Mouse (Mus musculus): Measurements from ENCODE around the gene Usp6nl. TPM values are rescaled to one million over a fixed set of nuclear protein-coding genes. Genes with fewer than 3 reads are reported as not detected.

Gene Usp6nl
- polyA plus RNA-seq (2012; rRNA removed) = 9.6 and 11.0 TPM in 2 replicates

DNA sequence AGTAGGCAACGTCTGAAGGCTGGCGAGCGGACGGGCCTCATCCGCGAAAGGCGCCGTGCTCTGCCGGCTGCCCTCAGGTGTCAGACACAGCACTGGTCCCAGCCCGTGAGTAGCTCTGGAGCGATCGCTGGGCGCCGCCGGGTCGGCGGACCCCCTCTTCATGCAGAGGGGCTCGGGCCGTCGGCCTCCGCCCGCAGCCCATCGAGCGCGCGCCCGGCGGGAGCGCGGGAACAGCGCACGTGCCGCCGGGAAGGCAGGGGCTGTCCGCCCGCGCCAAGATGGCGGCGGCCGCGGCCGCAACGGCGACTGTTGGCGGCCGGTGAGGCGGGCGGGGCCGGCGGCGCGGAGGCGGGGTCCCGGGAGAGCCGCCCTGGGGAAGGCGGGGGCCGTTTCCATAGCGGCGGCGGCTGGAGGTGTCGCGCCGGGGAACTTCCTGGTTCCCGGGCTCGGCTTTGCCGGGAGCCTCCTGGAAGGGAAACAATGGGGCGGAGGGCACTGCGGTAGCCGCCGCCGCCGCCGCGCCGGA, at the start of gene Usp6nl:
TSS of gene Usp6nl (plus strand) at position 292 of the 526 bp plus-strand sequence.
- DNase-seq (ENCODE audit: low read depth) = no peak

DNA sequence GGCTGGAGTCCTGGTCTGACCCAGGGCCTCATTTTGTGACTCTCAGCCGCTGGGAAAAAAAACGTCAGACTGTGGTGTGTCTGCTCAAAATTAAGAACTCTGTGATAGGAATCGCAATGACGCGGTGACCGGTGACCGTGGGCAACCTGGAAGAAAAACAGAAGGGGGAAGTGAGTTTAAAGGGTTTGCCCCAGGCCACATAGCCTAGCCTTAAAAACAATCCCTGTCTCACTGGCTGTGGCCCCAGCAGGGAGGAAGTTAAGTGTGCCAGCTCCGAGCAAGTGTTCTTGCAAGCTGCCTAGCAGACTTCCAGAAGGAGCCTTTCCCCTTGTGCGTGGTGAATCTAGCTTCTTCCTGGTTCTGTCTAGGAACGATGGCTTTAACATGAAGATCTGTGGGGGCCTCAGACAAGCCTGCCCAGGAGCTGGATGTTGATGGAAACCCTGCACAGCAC, 49.0 kb upstream of the Usp6nl start:
- no peak for DNase-seq (ENCODE audit: low read depth)

DNA sequence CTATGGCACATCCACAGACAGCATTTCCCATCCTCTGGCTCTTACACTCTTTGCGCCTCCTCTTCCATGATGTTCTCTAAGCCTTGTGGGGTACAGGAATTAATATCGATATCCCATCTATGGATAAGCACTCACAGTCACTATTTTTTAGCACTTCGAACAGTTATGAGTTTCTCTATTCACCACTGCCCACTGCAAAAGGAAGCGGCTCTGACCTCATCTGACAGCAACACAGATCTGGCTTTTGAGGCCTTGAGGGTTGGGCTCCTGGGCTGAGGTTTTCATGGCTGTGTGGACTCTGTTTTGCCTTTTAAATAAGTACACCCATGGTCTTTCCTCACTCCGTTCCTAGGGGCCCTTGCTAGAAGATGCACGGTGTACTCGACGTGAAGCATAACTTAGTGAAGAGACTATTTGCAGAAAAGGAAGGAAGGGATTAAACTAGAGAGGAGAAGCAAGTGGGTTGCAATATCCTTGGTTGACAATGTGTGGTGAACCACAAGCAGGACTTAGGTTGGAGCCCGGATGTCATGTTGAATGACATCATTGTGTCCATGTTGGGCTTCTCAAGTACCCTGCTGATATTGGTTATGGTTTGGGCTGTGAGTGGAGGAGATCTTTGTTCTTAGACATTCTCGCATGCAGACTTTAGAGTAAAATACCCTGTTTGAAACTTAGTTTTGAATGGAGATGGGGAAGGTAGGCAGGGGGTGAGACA, 43.5 kb upstream of the Usp6nl start:
- no peak for DNase-seq (ENCODE audit: low read depth)

DNA sequence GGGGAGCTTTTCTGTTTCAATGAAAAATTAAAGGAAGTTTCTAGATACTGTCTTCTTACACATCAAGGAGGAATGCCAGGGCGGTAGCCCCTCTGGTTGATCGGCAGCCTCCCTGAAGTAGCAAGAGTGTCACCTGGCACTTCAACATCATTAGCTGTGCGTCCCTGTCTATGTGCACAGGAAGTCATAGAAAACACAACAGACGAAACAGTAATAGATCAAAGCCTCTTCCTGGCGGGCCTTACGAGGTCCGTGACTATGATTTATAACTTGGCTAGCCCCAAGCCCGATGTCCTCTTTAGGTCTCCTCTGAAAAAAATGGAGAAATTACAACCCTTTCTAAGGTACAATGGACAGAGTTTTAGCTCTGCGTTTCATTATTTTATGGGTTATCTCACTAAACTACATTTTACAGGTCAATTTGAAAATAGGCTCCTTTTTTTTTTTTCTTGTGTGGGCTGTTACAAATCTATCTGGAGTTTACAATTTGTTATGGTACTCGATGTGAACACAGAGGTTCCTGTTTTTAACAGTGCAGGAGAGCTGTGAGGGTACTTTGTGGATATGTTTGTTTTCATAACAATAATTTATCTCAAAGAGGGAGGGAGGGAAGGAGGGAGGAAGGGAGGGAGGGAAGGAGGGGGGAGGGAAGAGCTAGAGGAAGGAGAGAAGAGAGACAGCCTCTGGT, 42.7 kb upstream of the Usp6nl start:
- no peak for DNase-seq (ENCODE audit: low read depth)

DNA sequence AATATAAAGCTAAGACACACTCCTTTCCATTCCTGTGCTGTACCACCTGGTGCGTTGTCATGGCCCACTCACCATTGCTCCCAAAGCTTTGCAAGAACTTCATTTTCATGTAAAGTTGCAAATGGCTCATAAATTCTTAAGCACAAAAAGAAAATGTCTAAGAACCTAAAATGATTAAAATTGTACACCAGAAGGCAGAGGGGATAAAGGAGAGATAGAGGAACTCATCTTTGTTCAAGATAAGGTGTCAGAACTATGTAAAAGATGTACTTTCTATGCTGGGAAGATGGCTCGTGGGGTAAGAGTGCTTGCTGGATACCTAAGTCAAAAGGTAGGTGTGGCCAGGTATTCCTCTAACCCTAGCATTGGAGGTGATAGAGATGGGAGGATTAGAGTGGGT, 38.9 kb upstream of the Usp6nl start:
- no peak for DNase-seq (ENCODE audit: low read depth)

DNA sequence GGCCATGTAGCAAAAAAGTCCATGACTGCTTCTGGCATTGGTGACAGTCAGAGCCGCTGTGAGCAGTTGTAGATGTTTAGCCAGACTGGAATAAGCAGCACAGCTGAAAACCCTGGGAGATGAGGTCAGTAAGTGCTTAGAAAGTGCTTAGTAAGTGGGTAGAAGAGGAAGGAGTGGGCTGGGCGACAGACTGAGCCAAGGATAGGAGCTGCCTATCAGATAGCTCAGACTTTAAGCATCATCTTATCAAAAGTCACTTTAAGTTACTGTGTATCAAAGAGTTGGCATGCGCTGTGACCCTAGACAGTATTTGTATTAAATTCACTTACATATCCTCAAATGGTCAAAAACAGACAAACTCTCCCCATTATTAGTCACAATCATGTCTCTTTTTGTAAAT, 37.7 kb upstream of the Usp6nl start:
- no peak for DNase-seq (ENCODE audit: low read depth)

DNA sequence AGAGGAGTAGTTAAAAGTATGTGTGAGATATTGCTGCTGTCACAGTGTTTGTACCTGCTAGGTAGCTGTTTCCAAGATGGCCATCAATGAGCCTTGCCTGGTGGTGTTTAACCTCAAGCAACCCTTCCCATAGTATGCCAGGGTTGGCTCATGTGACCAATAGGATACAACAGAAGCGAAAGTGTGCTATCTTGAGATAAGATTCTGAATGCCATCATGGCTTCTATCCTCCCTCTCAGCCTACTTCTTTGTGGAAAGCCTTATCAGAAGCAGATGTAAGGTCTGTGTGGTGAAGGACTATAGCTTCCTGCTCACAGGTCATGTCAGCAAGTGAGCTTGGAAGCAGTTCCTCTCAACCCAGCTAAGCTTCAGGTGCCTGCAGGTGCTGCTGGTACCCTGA, 36.7 kb upstream of the Usp6nl start:
- DNase-seq (ENCODE audit: low read depth) = no peak

DNA sequence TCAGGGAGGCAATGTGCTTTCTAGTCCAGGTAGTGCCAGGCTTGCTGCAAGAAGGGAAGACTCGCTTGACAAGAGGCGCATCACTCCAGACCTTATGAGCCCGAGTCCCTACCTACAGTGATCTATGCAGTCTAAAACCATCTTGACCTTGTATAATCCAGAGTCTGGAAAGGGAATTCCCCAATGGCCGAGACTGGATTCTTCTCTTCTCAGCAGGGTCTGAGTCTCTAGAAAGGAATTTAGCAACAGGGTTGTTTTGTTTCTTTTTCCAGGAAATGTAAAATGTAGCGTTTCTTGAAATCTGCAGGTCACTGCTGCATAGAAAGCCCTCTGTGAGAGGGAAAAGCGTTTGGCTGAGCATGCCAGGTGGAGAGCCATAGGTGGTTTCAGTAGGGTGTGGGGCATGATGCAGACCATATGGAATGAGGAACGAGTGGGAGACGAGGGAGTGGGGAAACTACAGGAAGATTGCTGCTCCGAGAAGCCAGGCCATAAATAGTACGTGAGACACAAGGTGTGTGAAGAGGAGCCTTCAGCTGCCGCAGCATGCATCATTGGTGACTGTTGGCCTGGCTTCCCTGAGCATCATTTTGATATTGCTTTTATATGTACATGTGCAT, 28.5 kb upstream of the Usp6nl start:
- no peak for DNase-seq (ENCODE audit: low read depth)

DNA sequence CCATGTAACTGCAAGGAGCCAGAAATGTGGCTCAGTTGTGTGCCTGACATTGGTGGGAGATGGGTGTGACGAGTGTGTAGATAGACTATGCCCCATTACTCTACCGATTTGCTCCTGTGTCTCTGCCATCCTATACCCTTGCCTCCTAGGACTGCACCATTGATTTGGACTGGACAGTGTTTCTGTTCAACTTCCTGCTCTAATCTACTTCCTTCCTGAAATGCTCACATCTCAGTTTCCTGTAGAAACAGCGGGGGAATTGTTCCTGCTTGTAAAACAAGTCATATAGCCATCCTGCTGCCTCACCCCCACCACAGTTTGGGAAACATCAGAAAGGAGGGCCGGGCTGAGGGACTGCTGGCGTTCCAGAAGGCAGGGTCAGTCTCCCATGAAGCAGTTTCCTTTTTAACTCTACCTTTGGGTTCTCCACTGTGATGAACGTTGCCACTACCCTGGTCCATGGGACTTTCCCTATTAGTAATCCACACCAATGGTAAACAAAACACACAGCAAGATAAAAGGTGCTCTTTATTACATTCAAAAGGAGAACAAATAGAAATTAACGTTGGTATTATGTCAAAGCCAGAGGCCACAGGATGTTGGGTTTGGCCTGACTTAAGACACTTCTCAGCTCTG, 27.4 kb upstream of the Usp6nl start:
- DNase-seq (ENCODE audit: low read depth) = no peak

DNA sequence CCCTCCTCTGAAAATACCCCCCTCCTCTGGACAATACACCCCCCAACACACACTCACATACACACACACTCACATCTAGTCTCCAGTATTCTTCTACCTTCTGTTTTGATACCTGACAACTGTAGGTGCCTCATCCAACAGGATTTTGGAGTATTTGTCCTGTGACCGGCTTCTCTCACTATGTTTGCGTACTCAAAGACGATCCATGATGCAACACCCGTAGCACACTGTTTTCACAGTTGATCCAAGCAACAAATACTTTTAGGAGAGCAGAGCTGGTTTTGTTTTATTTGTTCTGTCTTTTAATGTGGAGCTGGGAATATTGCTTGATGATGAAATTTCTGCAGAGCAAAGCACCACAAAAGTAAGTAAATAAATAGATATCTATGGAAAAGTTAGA, 17.7 kb upstream of the Usp6nl start:
- DNase-seq (ENCODE audit: low read depth) = no peak

DNA sequence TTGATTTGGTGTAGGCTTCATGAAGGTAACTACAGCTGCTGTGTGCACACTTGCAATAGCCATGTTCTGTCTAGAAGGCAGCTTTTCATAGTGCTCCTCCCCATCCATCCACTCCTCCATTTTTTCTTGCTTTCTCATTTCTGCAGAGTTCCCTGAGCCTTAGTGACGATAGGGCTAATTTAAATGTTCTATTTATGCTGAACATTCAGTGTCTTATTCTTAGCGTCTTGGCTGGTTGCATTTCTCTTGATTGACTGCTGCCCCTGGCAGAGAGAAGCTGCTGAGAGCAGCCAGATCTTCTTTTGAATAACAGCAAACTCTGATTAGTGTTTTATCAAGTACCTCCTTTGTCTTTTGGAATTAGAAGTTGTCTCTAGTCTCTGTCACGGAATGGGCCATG, 15.6 kb upstream of the Usp6nl start:
- no peak for DNase-seq (ENCODE audit: low read depth)

DNA sequence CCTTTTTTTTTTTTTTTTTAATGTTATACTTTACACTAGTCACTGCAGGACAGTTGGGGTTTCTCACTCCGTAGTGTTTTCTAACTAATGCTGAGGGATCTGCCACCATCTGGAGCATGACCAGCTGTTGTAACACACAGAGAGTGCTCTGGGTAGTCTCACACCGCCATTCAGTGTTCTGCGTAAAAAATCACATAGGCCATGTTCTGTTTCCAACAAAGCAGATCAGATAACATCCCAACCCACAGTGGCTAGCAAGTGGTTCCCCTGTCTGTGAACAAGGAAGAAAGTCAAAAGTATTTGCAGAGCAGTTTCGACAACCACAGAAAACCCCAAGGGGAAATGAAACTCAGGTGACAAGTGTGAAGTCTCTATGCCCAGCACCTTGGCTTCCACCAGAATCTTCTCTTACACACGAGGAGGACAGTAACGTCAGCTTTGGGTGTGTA, 13.1 kb upstream of the Usp6nl start:
- no peak for DNase-seq (ENCODE audit: low read depth)

DNA sequence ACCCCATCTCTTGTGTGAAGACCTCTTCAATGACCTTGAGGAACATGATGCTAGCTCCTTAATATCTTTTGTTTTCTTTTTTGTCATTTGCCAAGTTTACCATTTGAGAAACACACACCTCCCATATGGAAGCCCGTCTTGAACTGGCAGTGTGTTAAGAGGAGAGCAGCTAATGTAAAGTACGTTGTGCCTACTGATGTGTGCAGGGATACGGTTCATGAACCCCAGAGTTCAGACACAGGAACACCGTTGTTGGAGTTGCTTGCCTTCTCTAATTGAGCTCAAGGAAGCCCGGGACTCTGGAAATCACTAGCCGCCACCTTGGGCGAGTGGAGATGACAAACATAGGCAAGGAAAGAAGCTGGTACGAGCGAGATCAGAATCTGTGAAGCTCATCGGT, 9.7 kb upstream of the Usp6nl start:
- DNase-seq (ENCODE audit: low read depth) = no peak

DNA sequence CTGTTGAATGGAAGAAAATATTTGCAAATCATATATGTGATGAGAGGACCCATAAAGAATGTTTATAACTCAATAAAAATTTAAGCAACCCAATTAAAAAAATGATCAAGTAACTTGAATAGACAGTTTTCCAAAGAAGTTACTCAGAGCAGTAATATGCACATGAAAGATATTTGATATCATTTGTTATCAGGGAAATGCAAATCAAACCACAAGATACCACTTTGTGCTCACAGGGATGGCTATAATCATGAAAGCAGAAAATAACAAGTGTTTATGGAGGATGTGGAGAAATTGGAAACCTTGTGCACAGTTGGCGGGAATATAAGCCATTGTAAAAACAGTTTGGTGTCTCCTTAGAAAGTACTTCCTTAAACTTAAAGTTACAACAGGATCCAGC, 8.7 kb upstream of the Usp6nl start:
- no peak for DNase-seq (ENCODE audit: low read depth)

DNA sequence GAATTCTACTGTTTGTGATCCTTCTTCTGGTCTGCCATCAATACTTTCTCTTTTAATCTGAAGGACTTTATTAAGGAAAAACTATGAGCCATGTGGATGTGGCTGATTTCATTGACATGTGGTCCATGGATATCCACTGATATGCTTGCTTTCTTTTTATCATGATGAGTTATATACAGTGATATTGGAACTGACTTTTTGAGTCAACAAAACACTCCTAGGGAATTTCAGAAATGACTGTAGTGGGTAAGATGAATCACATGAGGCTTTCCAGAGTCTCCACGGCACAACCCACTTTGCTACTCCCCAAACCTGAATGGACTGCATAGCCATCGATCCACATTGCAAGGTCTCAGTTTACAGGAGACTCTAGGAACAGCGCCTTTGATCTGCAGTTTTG, 2.3 kb upstream of the Usp6nl start:
- DNase-seq (ENCODE audit: low read depth) = no peak

DNA sequence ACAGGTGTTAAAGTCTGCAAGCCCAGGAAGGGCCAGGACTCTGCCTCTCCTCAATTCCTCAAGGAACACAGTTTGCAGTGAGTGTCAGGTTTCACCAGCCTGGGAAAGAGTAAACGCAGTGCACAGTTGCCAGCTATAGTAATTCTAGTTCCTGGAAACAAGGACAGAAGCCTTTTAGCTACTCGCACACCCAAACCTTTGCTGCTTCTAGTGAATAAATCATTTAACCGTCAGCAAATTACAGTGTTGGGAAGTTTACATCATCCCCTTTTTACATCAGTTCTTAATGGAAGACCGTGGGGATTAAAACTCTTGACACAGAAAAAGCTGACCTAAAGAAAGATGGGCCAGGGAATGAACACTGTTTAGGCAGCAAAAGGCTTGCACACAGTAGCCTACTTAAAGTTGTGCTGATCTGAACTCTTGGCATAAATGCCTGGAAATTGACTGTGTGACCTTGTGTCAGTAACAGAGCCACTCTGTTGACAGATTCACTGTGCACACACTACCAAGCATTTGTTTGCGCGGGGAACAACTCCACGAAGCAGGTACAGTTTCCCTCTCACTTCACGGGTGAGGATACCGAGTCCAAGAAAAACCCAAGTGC, 595 bp upstream of the Usp6nl start:
- no peak for DNase-seq (ENCODE audit: low read depth)

DNA sequence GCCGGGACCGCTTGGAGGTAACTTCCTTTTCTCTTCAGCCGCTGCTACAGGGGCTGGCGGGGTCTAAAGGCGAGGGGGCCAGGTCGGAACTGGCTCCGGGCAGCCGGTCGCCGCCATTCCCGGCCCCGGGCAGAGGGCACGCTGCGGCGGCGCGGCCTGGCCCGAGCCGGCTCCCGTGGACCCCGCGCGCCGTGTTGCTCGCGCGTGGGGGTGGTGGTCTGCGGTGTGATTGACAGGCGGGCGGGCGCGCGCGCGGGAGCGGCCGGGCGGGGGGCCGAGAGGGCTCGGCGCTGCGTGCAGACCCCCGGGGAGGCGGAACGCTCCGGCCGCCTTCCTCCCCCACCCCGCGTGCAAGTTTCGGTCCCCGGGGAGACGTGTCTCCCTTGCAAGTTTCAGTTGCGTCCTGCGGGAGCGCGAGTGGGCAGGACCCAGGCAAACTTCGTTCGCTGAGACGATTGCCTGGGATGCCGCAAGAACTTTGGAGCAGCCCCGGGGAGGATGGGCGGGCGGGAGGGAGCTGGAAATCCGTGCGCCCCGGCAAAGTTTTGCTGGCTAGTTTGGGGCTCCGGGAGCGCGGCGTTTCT, 563 bp downstream of the Usp6nl start:
- no peak for DNase-seq (ENCODE audit: low read depth)

DNA sequence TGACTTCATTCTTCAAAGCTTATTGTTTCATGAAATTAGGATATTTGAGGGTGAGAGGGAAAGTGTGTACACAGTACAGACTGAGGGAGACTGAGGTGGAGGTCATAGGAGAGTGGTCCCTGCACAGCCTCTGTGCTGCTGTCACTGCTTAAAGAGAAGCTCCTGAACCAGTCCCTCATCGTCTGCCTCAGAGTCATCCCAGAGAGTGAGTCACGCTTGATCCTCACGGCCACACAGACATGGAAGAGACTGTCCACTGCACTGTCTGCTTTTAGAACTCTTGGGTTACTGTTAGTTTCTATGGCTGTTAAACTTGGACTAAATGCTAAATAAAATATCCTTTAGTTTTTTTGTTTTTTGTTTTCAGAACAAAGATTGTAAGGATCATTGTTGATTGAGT, 3.2 kb downstream of the Usp6nl start:
- DNase-seq (ENCODE audit: low read depth) = no peak

DNA sequence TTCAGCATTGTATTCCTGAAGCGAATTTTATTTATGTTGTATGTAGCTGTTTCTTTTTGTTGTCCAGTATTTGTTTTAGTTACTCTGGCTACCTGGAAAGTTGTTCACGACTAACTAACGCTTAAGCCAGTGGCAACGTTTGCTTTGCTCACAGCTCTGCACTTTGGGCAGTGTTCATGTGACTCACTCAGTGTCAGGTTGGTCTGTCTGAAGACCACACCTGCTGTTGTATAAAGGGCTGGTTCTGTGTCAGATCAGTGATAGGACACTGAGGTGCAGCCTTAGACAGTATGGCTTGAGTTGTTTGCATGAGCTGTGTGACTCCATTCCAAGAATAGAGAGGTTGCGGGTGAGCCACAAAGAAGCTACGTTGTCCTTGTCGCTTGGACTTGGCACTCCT, 6.5 kb downstream of the Usp6nl start:
- no peak for DNase-seq (ENCODE audit: low read depth)

DNA sequence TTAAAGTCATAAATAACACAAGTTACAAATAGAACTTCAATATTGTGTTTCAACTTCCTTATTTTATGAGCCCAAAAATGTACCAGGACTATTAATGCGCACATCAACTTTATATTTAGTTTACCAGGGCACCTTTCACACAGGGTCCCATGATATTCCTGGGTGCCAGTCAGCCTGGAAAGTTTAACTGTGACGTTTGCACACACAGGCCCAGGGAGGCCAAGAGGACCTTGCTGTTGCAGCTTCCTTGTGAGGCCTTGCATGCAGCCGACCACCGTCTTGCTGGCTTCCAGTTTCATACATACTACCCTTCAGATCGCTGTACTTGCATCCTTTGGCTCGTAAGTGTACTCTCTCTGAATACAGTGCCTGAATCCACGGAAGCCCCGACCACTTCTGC, 8.3 kb downstream of the Usp6nl start:
- no peak for DNase-seq (ENCODE audit: low read depth)

DNA sequence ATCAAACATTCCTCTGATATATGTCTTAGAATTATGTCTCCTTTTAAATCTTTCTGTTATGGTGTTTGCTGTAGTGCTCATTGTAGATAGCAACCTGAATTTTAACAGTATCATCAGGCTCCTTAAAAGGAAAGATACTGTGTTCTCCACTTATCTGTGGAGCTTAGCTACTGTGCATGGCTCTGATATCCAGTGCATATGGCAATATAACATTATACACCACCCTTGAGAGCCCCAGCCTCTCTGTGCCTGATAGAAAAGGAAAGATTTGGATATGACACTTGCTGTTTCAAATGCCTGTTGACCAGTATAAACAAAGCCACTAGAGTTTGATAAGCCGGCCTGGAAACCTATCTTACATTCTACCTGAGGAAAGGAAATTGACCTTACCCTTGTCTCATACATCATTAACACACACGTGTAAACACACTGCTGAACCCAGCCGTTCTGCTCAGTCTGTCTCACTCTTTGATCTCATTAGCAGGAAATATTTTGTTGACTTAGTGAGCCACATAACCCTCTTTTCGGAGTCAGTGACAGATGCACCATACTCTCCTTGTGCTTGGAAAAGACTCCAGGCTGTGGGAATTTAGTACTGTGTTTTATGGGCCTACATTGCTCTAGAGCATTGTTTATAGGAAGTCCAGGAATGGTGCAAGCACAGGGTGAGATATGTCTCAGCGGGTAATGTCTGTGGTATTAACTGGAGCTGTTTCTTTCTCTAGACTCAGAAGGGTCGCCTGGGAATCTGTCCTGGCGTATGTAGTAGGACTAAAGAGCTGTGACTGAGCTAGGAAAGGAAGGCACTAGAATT, 9.1 kb downstream of the Usp6nl start:
- DNase-seq (ENCODE audit: low read depth) = no peak
